Mouse (Mus musculus) G1E (cell line): Measurements from ENCODE around the gene Rcc1.

Experiments
- CTCF ChIP-seq: IDR thresholded peaks from 2 replicates; pipeline ENCODE4 v1.5.1; 2012; ENCODE audit warnings: low read depth, low read length, inconsistent platforms, mixed read lengths
- GATA1 ChIP-seq: IDR thresholded peaks from 2 replicates; pipeline ENCODE4 v1.6.1; 2012; ENCODE audit warnings: borderline replicate concordance, low read length, inconsistent platforms, mixed read lengths
- GATA2 ChIP-seq: IDR thresholded peaks from 2 replicates; pipeline ENCODE4 v1.6.1; 2012; ENCODE audit warnings: low read depth, low read length, inconsistent platforms, borderline replicate concordance
- TAL1 ChIP-seq: conservative IDR thresholded peaks from 2 replicates; pipeline ENCODE4 v1.6.1; 2012; ENCODE audit warnings: low read depth, low read length, inconsistent platforms, mixed read lengths

GRCm38 (mm10) chr4:132345135-132345842 lies 8.1 kb downstream of the Rcc1 start:
- peak; percentile 96 for TF ChIP-seq CTCF
- TF ChIP-seq TAL1: no peak
- TF ChIP-seq GATA1: no peak
- no peak for TF ChIP-seq GATA2
